ENCODE assay signal across 21 mouse cellular contexts in the genomic region with DNA sequence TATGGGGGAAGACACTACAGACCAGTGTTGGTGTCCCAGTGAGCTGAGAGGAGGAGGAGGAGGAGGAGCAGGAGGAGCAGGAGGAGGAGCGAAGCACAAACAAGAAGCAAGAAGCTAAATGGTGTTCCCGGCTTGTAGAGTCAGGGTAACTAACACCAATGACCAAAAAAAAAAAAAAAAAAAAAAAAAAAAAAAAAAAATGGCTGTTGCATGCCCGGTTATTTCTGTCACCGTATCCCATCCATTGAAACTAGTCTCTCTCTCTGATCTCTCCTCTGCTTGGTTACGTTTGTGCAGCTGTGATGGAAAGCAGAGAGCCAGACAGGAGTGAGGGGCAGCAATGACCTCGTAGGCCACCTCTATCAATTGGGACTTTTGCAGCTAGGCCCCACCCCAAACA. TPM values are rescaled to one million over a fixed set of nuclear protein-coding genes. Genes with fewer than 3 reads are reported as not detected.
"Had no signal": no experiment of that assay in that cellular context is flagged by ENCODE, and none has a peak within 500 bp of the region (broad histone marks: within the 10 kb centered on the region; RNA-seq: fewer than 3 reads in every experiment).

No protein-coding gene starts in this region.

- H3K27ac ChIP-seq: gastrocnemius, adult 2 months; heart, embryonic 10.5 days; hindbrain, embryonic 10.5 days; hindbrain, embryonic 12.5 days; hindbrain, embryonic 14.5 days; intestine, embryonic 15.5 days; layer of hippocampus, adult 2 months; limb, embryonic 13.5 days; limb, embryonic 15.5 days; liver, embryonic 13.5 days had no signal

- H3K9ac ChIP-seq: heart, embryonic 12.5 days; hindbrain, embryonic 12.5 days; hindbrain, embryonic 14.5 days; intestine, embryonic 15.5 days; limb, embryonic 13.5 days; limb, embryonic 15.5 days; liver, embryonic 13.5 days had no signal

- H3K27me3 ChIP-seq: heart, embryonic 12.5 days; intestine, embryonic 15.5 days; limb, embryonic 13.5 days; limb, embryonic 15.5 days had no signal

- H3K4me2 ChIP-seq: hindbrain, embryonic 12.5 days; hindbrain, embryonic 14.5 days had no signal

- H3K4me3 ChIP-seq: gastrocnemius, adult 2 months; heart, embryonic 12.5 days; hindbrain, embryonic 10.5 days; hindbrain, embryonic 12.5 days; intestine, embryonic 15.5 days; layer of hippocampus, adult 2 months; limb, embryonic 13.5 days; limb, embryonic 15.5 days; liver, embryonic 13.5 days had no signal

- H3K36me3 ChIP-seq: heart, embryonic 10.5 days; heart, embryonic 12.5 days; hindbrain, embryonic 10.5 days; hindbrain, embryonic 12.5 days; intestine, embryonic 15.5 days; limb, embryonic 13.5 days; limb, embryonic 15.5 days; liver, embryonic 13.5 days had no signal

- ATAC-seq: hindbrain, embryonic 16.5 days; inflammation-experienced regulatory T-cells, adult 6 months; intestine, postnatal 0 days had no signal

- H3K9me3 ChIP-seq: heart, embryonic 10.5 days; heart, embryonic 12.5 days; hindbrain, embryonic 10.5 days; intestine, embryonic 15.5 days; limb, embryonic 15.5 days; liver, embryonic 13.5 days had no signal

- DNase-seq: gastrocnemius, postnatal 25 days had no signal

RNA-seq across cellular contexts. Expression of gene Creg2, which starts 35.7 kb away (rescaled TPM):
- total RNA-seq: granulocyte monocyte progenitor cell, adult 5-6 weeks; heart, postnatal 25 days; heart, postnatal 4 days; liver, adult 2 months had no signal
- polyA plus RNA-seq: kidney, embryonic 14.5 days; limb, embryonic 11.5 days; liver, adult 2 months had no signal
